Mouse (Mus musculus) A20 (cell line): ENCODE measurements around the gene Olfr1002.
"Not testable (repeated sequence)": the region's sequence is repeated elsewhere in the genome, so short reads cannot be mapped to it uniquely, and the experiment has no call there.

Source experiments
- DNase-seq: peaks from one replicate; pipeline ENCODE4 v3.0.0-alpha.2; 2011; ENCODE audit warnings: low read depth, low spot score

The Olfr1002 gene

GRCm38 (mm10) chr2:85650604-85651003 is at the start of gene Olfr1002:
Gene Olfr1002, minus strand, starts transcription at chr2:85650704.
- no peak for DNase-seq

- no peak for DNase-seq
Measured at GRCm38 (mm10) chr2:85689131-85689530, 38.6 kb upstream of the Olfr1002 start, which contains the start of gene Olfr1008. Gene Olfr1008, plus strand, starts transcription at chr2:85689431.

- DNase-seq, result no peak
Measured at GRCm38 (mm10) chr2:85678667-85679066, 28.2 kb upstream of the Olfr1002 start, which contains the start of gene Olfr1006. Gene Olfr1006, minus strand, starts transcription at chr2:85678767.

GRCm38 (mm10) chr2:85664355-85664754 is 13.9 kb upstream of the Olfr1002 start, which contains the start of gene Olfr154:
Gene Olfr154, minus strand, starts transcription at chr2:85664455.
- not testable (repeated sequence) for DNase-seq

GRCm38 (mm10) chr2:85611803-85612202 is 38.7 kb downstream of the Olfr1002 start, which contains the start of gene Olfr1000:
Gene Olfr1000, minus strand, starts transcription at chr2:85611903.
- no peak for DNase-seq
